Mouse (Mus musculus) CH12.LX (cell line): ENCODE measurements at regions not wholly inside any gene's neighbourhood (a gene's known extent, or its start where the extent isn't known, plus 50 kb on each side); places are given as distances from the start of the nearest gene placed in this dataset.

Experiments
- DNase-seq: peaks from one replicate; pipeline ENCODE4 v3.0.0-alpha.2; 2013; ENCODE audit errors: extremely low read depth
- H3K27ac ChIP-seq: 2 replicates; pipeline ENCODE4 v1.5.1; 2012; ENCODE audit warnings: low read depth, mild to moderate bottlenecking, control low read depth, moderate library complexity; ENCODE audit not compliant: insufficient read depth
- H3K27me3 ChIP-seq: replicated peaks from 2 replicates; pipeline ENCODE3; 2012; ENCODE audit warnings: inconsistent platforms
- H3K36me3 ChIP-seq, 2 experiments: replicated peaks in 1 of 2; 2 replicates each; pipeline versions ENCODE3 to v1.6.1; 2012; ENCODE audit warnings: inconsistent platforms in 1 of 2, low read length in 1 of 2, mild to moderate bottlenecking in 1 of 2, mixed read lengths in 1 of 2, moderate library complexity in 1 of 2; ENCODE audit not compliant: control insufficient read depth in 1 of 2, insufficient read depth in 1 of 2
- H3K4me1 ChIP-seq, 2 experiments: 2 replicates each; pipeline ENCODE4 v1.6.1; 2012; ENCODE audit warnings: inconsistent platforms in 1 of 2, moderate library complexity in 1 of 2; ENCODE audit not compliant: insufficient read depth in 2 of 2, control insufficient read depth in 1 of 2
- H3K4me2 ChIP-seq: 2 replicates; pipeline ENCODE4 v1.6.1; 2012; ENCODE audit warnings: low read depth, mild to moderate bottlenecking, control low read depth; ENCODE audit not compliant: poor library complexity, insufficient read depth, severe bottlenecking
- H3K4me3 ChIP-seq, 3 experiments: fragments of 150-350 bp in 1 of 3; sonication (generic) in 1 of 3; replicated peaks in 1 of 3; 2 replicates each; pipeline versions ENCODE3 to v1.5.1; 2011 to 2012; ENCODE audit warnings: low read depth in 2 of 3, low read length in 2 of 3, mild to moderate bottlenecking in 2 of 3, moderate library complexity in 2 of 3, control low read depth in 1 of 3, improper control_type of control experiment in 1 of 3, inconsistent platforms in 1 of 3, mixed read lengths in 1 of 3; ENCODE audit not compliant: poor library complexity in 1 of 3
- H3K79me2 ChIP-seq: replicated peaks from 2 replicates; pipeline ENCODE4 v1.6.1; 2012; ENCODE audit warnings: mild to moderate bottlenecking, moderate library complexity; ENCODE audit not compliant: control insufficient read depth, poor library complexity, insufficient read depth, severe bottlenecking; ENCODE audit errors: extremely low read depth
- H3K9ac ChIP-seq: 2 replicates; pipeline ENCODE4 v1.6.1; 2012; ENCODE audit warnings: low read depth, mild to moderate bottlenecking, control low read depth, moderate library complexity; ENCODE audit not compliant: insufficient read depth
- H3K9me3 ChIP-seq: replicated peaks from 2 replicates; pipeline ENCODE3; 2012; ENCODE audit warnings: low read length, inconsistent platforms, mixed read lengths
- BHLHE40 ChIP-seq: IDR thresholded peaks from 2 replicates; pipeline ENCODE4 v1.6.1; 2011; ENCODE audit warnings: mild to moderate bottlenecking, low read depth, low read length, improper control_type of control experiment
- ELF1 ChIP-seq: IDR thresholded peaks from 2 replicates; pipeline ENCODE4 v1.6.1; 2014; ENCODE audit warnings: low read depth, mild to moderate bottlenecking, inconsistent platforms, low read length, improper control_type of control experiment
- EP300 ChIP-seq: IDR thresholded peaks from 2 replicates; pipeline ENCODE4 v1.6.1; 2011; ENCODE audit warnings: low read length, improper control_type of control experiment
- ETS1 ChIP-seq: conservative IDR thresholded peaks from 2 replicates; pipeline ENCODE4 v1.6.1; 2012; ENCODE audit warnings: low read depth, mild to moderate bottlenecking, inconsistent platforms, low read length, improper control_type of control experiment, moderate library complexity
- GABPA ChIP-seq: IDR thresholded peaks from 2 replicates; pipeline ENCODE4 v1.6.1; 2012; ENCODE audit warnings: low read depth, low read length, improper control_type of control experiment, inconsistent platforms; ENCODE audit not compliant: insufficient replicate concordance
- HCFC1 ChIP-seq: IDR thresholded peaks from 2 replicates; pipeline ENCODE4 v1.6.1; 2012; ENCODE audit warnings: low read depth, mild to moderate bottlenecking, inconsistent platforms, low read length, improper control_type of control experiment
- JUN ChIP-seq: IDR thresholded peaks from 2 replicates; pipeline ENCODE4 v1.6.1; 2011; ENCODE audit warnings: low read depth, mild to moderate bottlenecking, low read length, improper control_type of control experiment, moderate library complexity; ENCODE audit not compliant: insufficient read depth
- JUND ChIP-seq: conservative IDR thresholded peaks from 2 replicates; pipeline ENCODE4 v1.6.1; 2011; ENCODE audit warnings: low read depth, low read length, improper control_type of control experiment
- MAFK ChIP-seq: IDR thresholded peaks from 2 replicates; pipeline ENCODE4 v1.6.1; 2011; ENCODE audit warnings: low read length, improper control_type of control experiment; ENCODE audit not compliant: insufficient replicate concordance
- MAZ ChIP-seq: IDR thresholded peaks from 2 replicates; pipeline ENCODE4 v1.6.1; 2012; ENCODE audit warnings: low read depth, mild to moderate bottlenecking, inconsistent platforms, low read length, improper control_type of control experiment, moderate library complexity
- MEF2A ChIP-seq: IDR thresholded peaks from 2 replicates; pipeline ENCODE4 v1.6.1; 2014; ENCODE audit warnings: low read depth, mild to moderate bottlenecking, inconsistent platforms, low read length, improper control_type of control experiment, borderline replicate concordance
- MXI1 ChIP-seq: IDR thresholded peaks from 2 replicates; pipeline ENCODE4 v1.6.1; 2011; ENCODE audit warnings: mild to moderate bottlenecking, low read depth, low read length, improper control_type of control experiment
- MYC ChIP-seq: IDR thresholded peaks from 2 replicates; pipeline ENCODE4 v1.6.1; 2011; ENCODE audit warnings: low read depth, mild to moderate bottlenecking, improper control_type of control experiment, low read length
- NELFE ChIP-seq: IDR thresholded peaks from 2 replicates; pipeline ENCODE4 v1.6.1; 2011; ENCODE audit warnings: low read depth, low read length, improper control_type of control experiment
- NRF1 ChIP-seq: IDR thresholded peaks from 2 replicates; pipeline ENCODE4 v1.6.1; 2014; ENCODE audit warnings: low read depth, mild to moderate bottlenecking, inconsistent platforms, low read length, improper control_type of control experiment, moderate library complexity
- PAX5 ChIP-seq: IDR thresholded peaks from 2 replicates; pipeline ENCODE4 v1.6.1; 2012; ENCODE audit warnings: low read length, inconsistent platforms, mixed read lengths
- RAD21 ChIP-seq: IDR thresholded peaks from 2 replicates; pipeline ENCODE4 v1.6.1; 2011; ENCODE audit warnings: low read depth, mild to moderate bottlenecking, low read length, improper control_type of control experiment, moderate library complexity
- SMC3 ChIP-seq: IDR thresholded peaks from 2 replicates; pipeline ENCODE4 v1.6.1; 2011; ENCODE audit warnings: low read depth, low read length, improper control_type of control experiment
- TBP ChIP-seq: conservative IDR thresholded peaks from 2 replicates; pipeline ENCODE4 v1.6.1; 2011; ENCODE audit warnings: low read depth, low read length, improper control_type of control experiment
- UBTF ChIP-seq: IDR thresholded peaks from 2 replicates; pipeline ENCODE4 v1.6.1; 2012; ENCODE audit warnings: low read depth, mild to moderate bottlenecking, inconsistent platforms, low read length, improper control_type of control experiment, moderate library complexity
- USF1 ChIP-seq: IDR thresholded peaks from 2 replicates; pipeline ENCODE4 v1.6.1; 2014; ENCODE audit warnings: low read depth, mild to moderate bottlenecking, inconsistent platforms, low read length, improper control_type of control experiment
- USF2 ChIP-seq: conservative IDR thresholded peaks from 2 replicates; pipeline ENCODE4 v1.6.1; 2011; ENCODE audit warnings: low read depth, low read length, improper control_type of control experiment
- ZC3H11A ChIP-seq: IDR thresholded peaks from 2 replicates; pipeline ENCODE4 v1.6.1; 2012; ENCODE audit warnings: low read depth, mild to moderate bottlenecking, inconsistent platforms, low read length, improper control_type of control experiment
- dilution Hi-C: fragments of 300-500 bp; cut with MboI; formaldehyde crosslinking; loops from 2 replicates; pipeline ENCODE4 v1.14.3; 2020; ENCODE audit warnings: low sequenced_read_pairs; ENCODE audit not compliant: extremely low pct_unique_long_range_greater_than_20kb, extremely low pct_ligation_motif_present
- in situ Hi-C: fragments of 300-500 bp; cut with MboI; formaldehyde crosslinking; loops from 3 replicates; pipeline ENCODE4 v1.14.3; 2019; ENCODE audit warnings: low sequenced_read_pairs, low pct_ligation_motif_present, low pct_unique_long_range_greater_than_20kb, mixed read lengths

GRCm38 (mm10) chr5:41392137-41392554 is 315.8 kb downstream of the Rab28 start:
- dilution Hi-C loops = no loop called here
- in situ Hi-C loops = no loop called here

GRCm38 (mm10) chr5:41373409-41373808 is 334.5 kb downstream of the Rab28 start:
- no peaks in the 10 kb centered on the region for H3K27me3 ChIP-seq
- DNase-seq = no peak
- H3K9ac ChIP-seq = no peak overlapping the region
- H3K4me3 ChIP-seq = no peak overlapping the region
- H3K36me3 ChIP-seq = no peaks in the 10 kb centered on the region
- dilution Hi-C loops (no loop called here), in situ Hi-C loops (no loop called here)
- H3K4me1 ChIP-seq = peaks cover 3 to 20% of the 10 kb centered on the region in 2 experiments; a peak in 3 of 4 replicates
- no peak overlapping the region for H3K27ac ChIP-seq
- no peaks in the 10 kb centered on the region for H3K79me2 ChIP-seq
- no peak for TF ChIP-seq MXI1
- TF ChIP-seq PAX5 = no peak
- no peak for TF ChIP-seq MEF2A
- no peak for TF ChIP-seq GABPA
- no peak for TF ChIP-seq JUND
- TF ChIP-seq BHLHE40 = no peak
- TF ChIP-seq ELF1 = no peak
- TF ChIP-seq USF1 = no peak
- TF ChIP-seq NRF1 = no peak
- no peak for TF ChIP-seq JUN
- TF ChIP-seq ZC3H11A = no peak
- no peak for TF ChIP-seq RAD21
- TF ChIP-seq MAFK = no peak
- TF ChIP-seq, all 38 proteins: peak for 0
- no peak overlapping the region for H3K4me2 ChIP-seq
- no peaks in the 10 kb centered on the region for H3K9me3 ChIP-seq

More at GRCm38 (mm10) chr5:41392137-41392554, 315.8 kb downstream of the Rab28 start:
- no peaks in the 10 kb centered on the region for H3K9me3 ChIP-seq
- no peak for DNase-seq
- H3K4me2 ChIP-seq = no peak overlapping the region
- no peaks in the 10 kb centered on the region for H3K27me3 ChIP-seq
- H3K4me3 ChIP-seq = no peak overlapping the region
- H3K36me3 ChIP-seq = no peaks in the 10 kb centered on the region
- H3K9ac ChIP-seq = no peak overlapping the region
- no peaks in the 10 kb centered on the region for H3K4me1 ChIP-seq
- H3K79me2 ChIP-seq = no peaks in the 10 kb centered on the region
- TF ChIP-seq ELF1 (no peak), NELFE (no peak), MYC (no peak), ETS1 (no peak), MAZ (no peak), BHLHE40 (no peak), ZC3H11A (no peak), USF1 (no peak), TBP (no peak), UBTF (no peak), EP300 (no peak), USF2 (no peak), MXI1 (no peak), MAFK (no peak), RAD21 (no peak), SMC3 (no peak), HCFC1 (no peak)
- TF ChIP-seq, all 38 proteins: peak for 0
- H3K27ac ChIP-seq = no peak overlapping the region
